Mouse (Mus musculus) lung, adult 18-20 months (tissue): ENCODE measurements around the gene Caprin2.

Experiments
- DNase-seq, 2 experiments: peaks; one replicate each; pipeline ENCODE4 v3.0.0; 2022; ENCODE audit warnings: mixed read lengths in 2 of 2

Gene Caprin2

GRCm38 (mm10) chr6:148831728-148832121, 64.3 kb downstream of the Caprin2 start:
- no peak for DNase-seq

DNA sequence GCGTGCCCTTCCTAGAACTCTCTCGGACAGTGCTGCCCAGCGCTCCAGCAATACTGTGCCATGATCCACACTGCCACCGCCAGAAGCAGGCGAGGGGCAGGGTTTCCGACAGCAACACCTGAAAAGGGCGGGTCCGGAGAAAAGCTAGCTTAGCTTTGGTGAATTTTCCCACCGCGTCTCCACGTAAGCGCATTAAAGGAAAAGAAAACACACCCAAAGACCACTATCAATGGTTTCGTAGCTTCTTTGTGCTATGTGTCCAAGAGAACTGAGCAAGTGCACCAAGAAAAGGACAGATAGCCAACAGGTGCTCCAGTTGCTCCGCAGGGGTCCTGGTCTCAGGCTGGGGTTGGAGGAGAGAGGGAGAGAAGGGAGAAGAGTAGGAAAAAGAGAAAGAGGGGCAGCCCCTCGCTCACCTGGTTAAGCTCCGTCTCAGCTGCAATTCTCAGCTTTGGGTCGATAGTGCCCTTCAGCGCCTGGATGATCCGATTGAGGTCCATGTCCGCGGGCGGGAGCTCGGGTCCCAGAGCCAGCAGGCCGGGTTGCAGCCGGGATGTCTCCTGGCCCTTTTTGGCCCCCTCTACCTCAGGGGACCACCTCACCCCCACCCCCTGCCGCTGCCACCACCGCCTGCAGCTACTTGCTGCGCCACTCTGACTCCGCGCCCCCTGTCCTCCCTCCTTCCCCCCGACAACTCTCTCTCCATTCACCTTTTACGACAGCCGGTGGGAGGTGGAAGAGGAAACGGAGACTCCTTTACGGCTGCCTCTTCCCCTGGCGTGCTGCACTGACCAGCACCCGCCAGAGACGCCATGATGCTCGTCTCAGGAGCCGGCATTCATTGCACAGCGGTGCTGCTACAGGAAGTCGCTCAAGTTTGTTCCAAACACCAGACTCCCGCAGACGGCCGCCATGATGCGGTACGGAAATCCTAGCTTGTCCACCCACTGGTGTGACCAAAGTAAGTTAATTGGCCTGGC, 65.0 kb downstream of the Caprin2 start, which contains the start of gene Ipo8:
Gene Ipo8 (minus strand): TSS at position 720 of the 980 bp plus-strand sequence.
- peak; percentile 95 to 96 for DNase-seq

DNA sequence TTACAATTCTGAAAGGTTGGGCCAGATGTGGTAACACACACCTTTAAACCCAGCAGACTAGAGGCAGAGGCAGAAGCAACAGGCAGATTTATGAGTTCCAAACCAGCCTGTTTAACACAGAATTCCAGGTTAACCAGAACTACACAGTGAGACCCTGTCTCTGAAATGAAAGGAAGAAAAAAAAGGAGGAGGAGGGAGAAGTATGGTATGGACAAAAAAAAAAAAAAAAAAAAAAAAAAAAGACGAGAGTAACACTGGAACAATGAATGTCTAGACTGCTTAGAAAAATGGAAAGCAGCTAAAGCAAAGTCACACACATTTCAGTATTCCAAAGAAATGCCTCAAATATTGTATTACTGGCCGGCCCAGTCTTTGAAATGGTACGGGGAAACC, 65.7 kb downstream of the Caprin2 start:
- DNase-seq: no peak

GRCm38 (mm10) chr6:148826119-148826518, 69.9 kb downstream of the Caprin2 start:
- no peak for DNase-seq

GRCm38 (mm10) chr6:148818624-148819343, 77.3 kb downstream of the Caprin2 start:
- peak in 1 of 2 experiments; percentile 1 for DNase-seq

DNA sequence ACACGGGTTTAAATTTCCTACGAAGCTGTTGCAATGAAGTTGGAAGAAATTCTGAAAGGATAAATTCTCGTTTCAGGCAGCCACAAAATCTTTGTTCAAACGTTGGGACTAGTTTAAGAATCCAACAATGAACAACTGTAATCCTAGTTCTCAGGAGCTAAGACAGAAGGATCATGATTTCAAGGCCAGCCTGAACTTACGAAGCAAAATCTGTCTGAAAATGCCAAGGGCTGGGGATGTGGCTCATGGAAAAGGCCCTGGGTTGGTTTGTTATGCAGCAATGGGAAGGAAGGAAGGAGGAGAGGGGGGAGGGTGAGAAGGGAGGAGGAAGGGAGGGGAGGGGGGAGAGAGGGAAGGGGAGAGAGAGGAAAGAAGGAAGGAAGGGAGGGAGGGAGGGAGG, 79.3 kb downstream of the Caprin2 start:
- no peak for DNase-seq

DNA sequence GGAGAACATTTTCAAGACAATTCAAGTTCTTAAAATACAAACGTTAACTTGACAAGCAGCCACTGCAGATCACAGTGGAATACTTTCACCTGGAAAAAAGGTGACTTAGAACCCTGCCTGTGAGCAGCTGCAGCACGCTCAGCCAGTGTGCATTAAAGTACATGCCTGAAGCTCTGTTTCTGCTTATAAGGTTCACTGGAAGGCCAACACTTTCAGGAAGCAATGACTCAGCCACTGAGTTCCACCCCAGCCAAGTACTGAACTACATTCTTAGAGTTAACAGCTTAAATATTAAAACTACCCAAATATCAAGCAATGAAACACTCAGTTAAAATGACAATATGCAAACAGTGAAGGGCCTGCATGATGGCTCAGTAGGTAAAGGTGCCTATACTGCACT, 84.9 kb downstream of the Caprin2 start:
- no peak for DNase-seq

DNA sequence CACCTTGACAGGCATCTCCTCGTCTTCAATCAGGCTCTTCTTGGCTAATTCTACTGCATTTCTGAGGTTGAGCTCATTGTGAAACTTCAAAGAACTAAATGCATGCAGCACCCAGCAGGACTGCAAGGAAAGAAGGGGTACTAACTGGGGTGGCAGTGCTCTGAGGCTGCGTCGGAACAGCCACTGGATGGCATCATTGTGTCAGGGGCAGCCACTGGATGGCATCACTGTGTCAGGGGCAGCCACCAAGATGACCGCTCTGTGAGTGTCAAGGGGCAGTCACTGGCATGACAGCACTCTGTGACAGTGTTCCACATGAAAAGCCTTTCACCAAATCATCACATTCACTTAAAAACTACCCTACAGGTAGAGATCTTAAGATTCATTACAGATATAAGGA, 96.3 kb downstream of the Caprin2 start:
- no peak for DNase-seq

GRCm38 (mm10) chr6:148795145-148795544, 100.9 kb downstream of the Caprin2 start:
- DNase-seq: no peak
